Mouse (Mus musculus): Measurements from ENCODE around the gene C1rb.
"Not testable (repeated sequence)": the region's sequence is repeated elsewhere in the genome, so short reads cannot be mapped to it uniquely, and the experiment has no call there.

C1rb gene

GRCm38 (mm10) chr6:124593121-124593520 lies 23.0 kb downstream of the C1rb start:
- no peak for DNase-seq (ENCODE audit: low spot score)

GRCm38 (mm10) chr6:124602031-124602430 lies 31.9 kb downstream of the C1rb start:
- DNase-seq (ENCODE audit: low spot score), result peak; percentile 13

- DNase-seq (ENCODE audit: low spot score), result no peak
These were observed 55.5 kb downstream of the C1rb start for GRCm38 (mm10) chr6:124625612-124626011.

- DNase-seq (ENCODE audit: low spot score), result not testable (repeated sequence)
These were observed 56.1 kb downstream of the C1rb start for GRCm38 (mm10) chr6:124626184-124626583.

GRCm38 (mm10) chr6:124630763-124631162 lies 60.7 kb downstream of the C1rb start:
- no peak for DNase-seq (ENCODE audit: low spot score)
